Mouse (Mus musculus): ENCODE results near the gene Tuba8.
A peak's percentile ranks its signal among the peaks of the same experiment; 100 is the strongest.

The Tuba8 gene

DNA sequence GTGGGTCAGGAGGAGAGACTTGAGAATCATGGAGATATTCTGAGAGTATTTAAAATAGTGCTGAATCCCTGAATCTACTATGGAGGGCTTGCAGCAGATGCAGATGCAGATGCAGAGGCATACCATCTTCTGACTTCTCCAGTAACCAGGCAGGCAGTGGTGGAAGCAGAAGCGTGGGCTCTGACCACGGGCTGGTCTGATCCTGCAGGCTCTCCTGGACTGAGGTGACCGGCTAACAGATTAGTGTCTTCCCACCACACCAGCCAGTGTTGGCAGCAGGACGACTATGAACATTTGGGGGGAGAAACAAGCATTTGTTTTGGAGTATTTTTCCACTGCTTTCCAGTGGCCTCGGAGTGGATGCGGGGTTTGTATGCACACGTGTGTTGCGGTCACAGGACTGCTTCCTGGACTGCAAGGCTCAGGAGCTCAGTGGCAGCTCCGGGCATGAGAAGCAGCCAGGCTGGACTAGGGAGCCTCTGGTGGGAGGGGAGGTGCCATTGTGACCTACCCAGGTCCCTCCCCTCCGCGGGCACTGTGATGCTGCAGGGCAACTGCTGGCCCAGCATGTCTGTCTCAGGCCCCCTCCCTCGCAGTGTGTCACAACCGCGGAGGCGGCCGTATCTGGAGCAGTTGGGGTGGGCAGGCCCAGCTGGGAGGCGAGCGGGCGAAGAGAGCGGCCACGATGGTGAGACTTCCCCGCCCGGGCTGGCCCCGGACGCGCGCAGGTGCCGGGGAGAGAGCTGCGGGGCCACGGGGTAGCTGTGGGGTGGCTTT, at the start of gene Tuba8:
Gene Tuba8 (plus strand): TSS at position 548 of the 777 bp plus-strand sequence.
- peak; percentile 28 to 52 for DNase-seq (ENCODE audit: low spot score in 2 of 2)

GRCm38 (mm10) chr6:121162616-121163015, 47.9 kb upstream of the Tuba8 start:
- DNase-seq (ENCODE audit: low spot score in 2 of 2) = no peak

DNA sequence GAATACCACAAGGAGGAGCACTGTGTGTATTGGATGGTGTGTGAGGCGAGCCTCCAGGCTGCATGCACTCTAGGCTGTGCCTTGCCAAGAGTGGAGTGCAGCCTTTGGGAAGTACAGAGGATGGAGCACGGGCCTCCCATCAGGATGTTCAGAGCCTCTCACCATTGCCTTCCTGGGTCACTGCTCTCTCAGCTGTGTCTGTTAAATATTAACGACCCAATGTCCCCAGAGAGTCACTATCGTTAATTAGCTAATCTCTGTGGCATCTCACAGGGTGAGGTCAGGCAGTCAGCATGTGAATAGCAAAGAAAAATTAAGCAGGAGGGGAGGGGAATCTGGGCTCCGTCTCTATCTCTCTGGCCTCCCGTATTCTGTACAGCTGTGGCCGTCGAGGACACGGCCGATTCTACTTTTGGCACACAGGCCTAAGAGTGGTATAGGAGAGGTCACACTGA, 44.4 kb upstream of the Tuba8 start:
- DNase-seq (ENCODE audit: low spot score in 2 of 2) = no peak

- no peak for DNase-seq (ENCODE audit: low spot score in 2 of 2)
Observed at GRCm38 (mm10) chr6:121167381-121167975, 43.0 kb upstream of the Tuba8 start.

GRCm38 (mm10) chr6:121171102-121171501, 39.4 kb upstream of the Tuba8 start:
- no peak for DNase-seq (ENCODE audit: low spot score in 2 of 2)

GRCm38 (mm10) chr6:121173471-121173870, 37.0 kb upstream of the Tuba8 start:
- no peak for DNase-seq (ENCODE audit: low spot score in 2 of 2)

DNA sequence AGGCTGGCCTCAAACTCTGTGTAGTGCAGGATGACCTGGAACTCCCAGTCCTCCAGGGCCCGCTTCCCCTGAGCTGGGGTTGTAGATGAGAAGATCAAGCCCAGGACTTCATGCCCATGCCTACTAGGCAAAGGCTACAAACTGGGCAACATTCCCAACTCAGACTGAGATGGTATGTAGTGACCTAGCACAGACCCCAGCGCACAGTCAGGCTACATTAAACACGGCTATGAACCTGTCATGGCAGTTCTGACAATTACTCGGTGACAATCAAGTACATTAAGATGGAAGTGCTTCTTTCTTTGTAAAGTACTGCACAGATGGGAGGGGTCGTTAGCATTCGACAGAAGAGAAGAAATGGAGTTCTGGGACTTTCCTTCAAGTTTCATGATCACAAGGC, 35.7 kb upstream of the Tuba8 start:
- DNase-seq (ENCODE audit: low spot score in 2 of 2) = no peak

GRCm38 (mm10) chr6:121176011-121176730, 34.3 kb upstream of the Tuba8 start:
- DNase-seq (ENCODE audit: low spot score in 2 of 2) = no peak

GRCm38 (mm10) chr6:121176731-121177098, 33.8 kb upstream of the Tuba8 start:
- DNase-seq (ENCODE audit: low spot score in 2 of 2) = no peak

GRCm38 (mm10) chr6:121177118-121177708, 33.3 kb upstream of the Tuba8 start:
- DNase-seq (ENCODE audit: low spot score in 2 of 2) = no peak

DNA sequence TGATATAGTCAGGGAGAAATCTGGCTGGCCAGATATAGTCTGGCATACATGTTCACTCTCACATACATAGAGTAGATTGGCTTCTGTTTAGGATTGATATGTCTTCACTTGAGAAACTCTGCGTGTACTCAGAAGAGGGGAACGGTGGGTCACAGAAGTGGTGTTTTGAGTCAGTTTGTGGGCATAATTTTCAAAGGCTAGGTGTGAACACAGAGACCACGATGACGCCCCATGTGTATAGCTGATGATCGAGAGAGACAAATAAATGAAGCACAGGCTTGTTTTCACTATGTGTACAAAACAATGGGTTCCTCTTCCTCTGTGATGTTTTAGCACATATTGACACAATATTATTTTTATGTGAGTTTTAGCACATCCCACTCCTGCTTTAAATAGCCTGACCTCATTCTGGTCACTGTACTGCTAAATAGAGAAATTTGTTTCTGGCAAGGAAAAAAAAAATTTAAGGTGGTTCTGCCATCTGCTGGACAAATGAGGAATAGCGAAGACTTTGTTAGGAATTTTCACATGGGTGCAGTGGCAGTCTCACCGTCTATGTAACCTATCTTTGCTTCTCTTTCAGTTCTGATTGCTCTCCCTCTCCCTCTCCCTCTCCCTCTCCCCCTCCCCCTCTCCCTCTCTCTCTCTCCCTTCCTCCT, 31.7 kb upstream of the Tuba8 start:
- DNase-seq (ENCODE audit: low spot score in 2 of 2) = peak in 1 of 2 experiments; percentile 59

- DNase-seq (ENCODE audit: low spot score in 2 of 2) = no peak
Observed at GRCm38 (mm10) chr6:121179846-121180245, 30.6 kb upstream of the Tuba8 start.

DNA sequence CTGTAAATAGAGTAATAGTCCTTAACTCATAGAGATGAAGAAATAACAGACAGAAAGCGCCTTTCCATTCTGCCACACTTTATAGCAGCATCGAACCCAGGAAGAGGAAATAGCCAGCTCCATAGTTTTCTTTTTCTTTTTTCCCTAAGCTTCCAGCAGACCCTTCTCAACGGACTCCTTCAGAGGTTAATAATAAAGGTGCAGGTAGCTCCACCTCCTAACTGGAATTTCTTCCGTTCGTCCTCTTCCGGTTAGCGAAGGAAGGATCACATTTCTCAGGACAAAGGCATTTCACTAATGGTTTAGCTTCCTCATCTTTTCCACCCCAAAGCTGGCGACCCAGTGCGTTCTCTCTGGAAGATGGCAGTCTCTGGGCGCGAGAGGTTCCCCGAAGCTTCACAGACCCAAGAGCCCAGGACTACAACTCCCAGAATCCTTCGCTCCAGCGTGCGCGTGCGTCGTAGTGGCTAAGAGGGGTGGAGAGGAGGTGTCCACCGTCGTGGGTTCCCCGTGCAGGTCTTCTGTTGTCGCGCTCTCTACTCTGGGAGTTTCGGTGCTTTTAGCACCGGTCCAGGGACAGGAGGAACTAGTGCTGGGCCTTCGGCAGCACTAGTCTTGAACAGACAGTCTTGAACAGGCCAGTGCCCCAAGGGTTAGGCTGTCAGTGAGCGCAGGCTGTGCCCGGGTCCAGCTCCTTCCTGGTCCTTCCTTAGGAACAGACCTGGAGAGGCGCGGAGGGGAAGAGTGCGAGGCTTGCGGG, 26.9 kb upstream of the Tuba8 start, which contains the start of gene Pex26:
Gene Pex26 (plus strand): TSS at position 254 of the 760 bp plus-strand sequence.
- peak; percentile 83 to 86 for DNase-seq (ENCODE audit: low spot score in 2 of 2)

DNA sequence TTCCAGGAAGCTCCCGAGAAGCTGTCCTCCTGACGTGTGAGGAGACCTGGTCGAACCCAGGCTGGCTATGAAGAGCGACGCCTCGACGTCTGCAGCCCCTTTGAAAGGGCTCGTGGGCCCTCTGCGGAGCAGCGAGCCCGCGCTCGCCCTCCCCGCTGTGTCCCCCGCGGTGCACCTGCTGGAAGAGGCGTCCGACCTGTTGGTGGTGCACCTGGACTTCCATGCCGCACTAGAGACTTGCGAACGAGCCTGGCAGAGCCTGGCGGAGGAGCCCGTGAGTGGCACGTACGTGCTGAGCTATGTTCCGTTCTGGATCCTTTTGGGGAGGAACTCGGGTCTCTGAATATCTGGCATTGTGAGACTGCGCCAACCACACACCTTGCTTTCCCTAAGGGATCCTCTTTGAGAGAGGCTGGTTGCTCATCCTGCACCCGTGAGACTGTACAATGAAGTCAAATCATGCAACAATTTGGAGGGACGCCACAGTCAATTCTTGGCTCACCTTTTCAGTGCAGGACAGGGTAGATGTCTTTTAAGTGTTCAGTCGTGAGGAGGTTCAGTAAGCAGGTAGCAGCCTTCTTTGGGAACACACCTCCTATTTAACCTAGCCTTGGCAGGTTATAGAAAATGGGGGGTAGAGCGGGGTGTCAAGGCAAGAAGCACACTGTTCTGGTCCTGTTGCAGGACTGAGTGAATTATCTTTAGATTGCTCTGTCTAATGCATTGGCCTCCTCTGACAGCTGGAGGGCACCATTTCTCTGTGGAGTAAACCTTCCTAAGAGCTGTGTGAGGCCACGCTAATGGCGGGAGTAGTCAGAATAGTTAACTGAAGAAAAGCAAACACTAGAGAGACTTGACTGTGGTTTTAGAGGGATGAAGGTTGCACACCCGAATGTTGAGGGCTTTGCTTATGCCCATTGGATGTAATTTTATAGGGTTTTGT, 26.0 kb upstream of the Tuba8 start:
- DNase-seq (ENCODE audit: low spot score in 2 of 2) = peak in 1 of 2 experiments; percentile 23

DNA sequence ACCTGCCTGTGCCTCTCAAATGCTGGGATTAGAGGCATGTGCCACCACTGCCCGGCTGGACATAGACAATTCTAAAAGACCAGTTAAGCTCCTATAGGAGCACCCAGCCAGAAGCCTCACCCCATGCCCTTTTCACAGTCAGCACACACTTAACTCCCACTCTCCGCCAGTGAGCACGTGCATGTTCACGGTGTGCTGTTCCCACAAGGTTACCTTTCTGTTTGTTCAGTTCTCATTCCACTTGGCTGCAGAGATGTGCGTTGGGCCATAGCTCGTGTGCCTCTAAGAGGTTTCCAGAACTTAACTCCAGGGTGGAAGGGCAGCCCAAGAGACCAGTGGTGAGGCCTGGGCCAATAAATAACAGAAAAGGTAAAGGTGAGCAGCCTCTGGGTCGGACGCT, 25.3 kb upstream of the Tuba8 start:
- no peak for DNase-seq (ENCODE audit: low spot score in 2 of 2)

- no peak for DNase-seq (ENCODE audit: low spot score in 2 of 2)
Observed at GRCm38 (mm10) chr6:121191261-121192009, 19.1 kb upstream of the Tuba8 start.

DNA sequence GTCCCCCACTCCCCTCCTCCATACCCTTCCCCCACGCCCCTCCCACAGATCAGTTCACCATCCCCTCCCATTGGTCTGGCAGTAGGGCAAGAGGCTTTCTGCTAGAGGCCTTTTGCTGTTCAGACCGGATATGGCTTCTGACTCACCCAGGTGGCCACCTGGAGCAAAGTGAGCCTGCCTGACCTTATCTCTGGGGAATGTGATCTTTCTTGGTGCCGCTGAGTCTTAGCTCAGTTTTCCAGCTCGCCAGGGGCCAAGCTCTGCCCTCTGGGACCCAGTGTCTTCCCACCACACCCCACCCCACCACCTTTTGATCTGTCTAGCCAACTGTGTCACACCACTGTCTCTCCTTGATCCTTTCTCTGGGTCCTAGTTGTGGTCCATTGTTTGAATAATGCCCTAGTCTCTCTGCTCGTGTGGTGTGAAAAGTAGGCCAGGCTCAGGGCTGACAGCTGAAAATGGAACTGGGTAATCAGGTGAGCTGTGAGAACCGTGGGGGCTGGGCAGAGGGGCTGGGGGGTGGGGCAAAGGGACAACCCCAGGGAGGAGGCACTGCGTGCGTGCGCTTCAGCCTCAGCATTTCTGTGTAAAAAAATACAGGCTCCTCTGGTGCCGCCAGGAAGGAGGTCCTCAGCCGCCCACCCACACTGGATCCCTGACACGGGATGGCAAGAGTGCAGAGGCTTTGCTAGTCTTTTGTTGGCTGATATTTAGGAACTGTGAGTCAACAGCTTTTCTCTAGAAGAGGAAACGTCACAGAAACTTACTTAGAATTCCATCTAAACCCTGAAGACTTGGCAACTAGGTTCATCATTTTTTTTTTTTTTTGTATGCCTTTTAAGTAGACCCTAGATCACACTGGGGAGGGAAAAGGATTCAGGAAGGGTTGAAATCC, 16.2 kb upstream of the Tuba8 start:
- no peak for DNase-seq (ENCODE audit: low spot score in 2 of 2)

All from frontal cortex, postnatal 25 days (tissue).